Mouse (Mus musculus) adrenal gland, adult 8-10 months (tissue): ENCODE measurements at regions not wholly inside any gene's neighbourhood (a gene's known extent, or its start where the extent isn't known, plus 50 kb on each side); places are given as distances from the start of the nearest gene placed in this dataset.
A peak's percentile ranks its signal among the peaks of the same experiment; 100 is the strongest.
"Not testable (repeated sequence)": the region's sequence is repeated elsewhere in the genome, so short reads cannot be mapped to it uniquely, and the experiment has no call there.

Source experiments
- DNase-seq: peaks from one replicate; pipeline ENCODE4 v3.0.0; 2022

- no peak for DNase-seq
Observed at GRCm38 (mm10) chr12:114285082-114285481, 741.4 kb downstream of the Adam6a start.

DNA sequence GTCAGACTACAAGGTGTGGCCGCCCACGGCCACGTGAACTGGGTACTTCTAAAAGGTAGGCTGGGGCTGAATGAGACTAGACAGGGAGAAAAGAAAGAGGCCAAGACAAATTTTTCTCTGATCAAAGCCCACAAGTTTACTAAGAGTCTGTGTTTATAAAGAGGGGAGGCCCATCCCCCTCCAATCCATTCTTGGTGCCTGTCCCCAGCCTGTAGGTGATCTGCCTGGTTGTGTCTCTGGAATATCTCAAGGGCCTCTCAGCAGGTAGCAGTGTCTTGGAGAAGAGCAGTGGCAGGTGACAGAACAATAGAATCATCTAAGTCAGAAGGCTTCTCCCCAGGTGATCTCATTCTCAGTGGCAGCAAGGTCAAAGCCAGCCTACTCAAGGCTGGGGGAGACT, 743.3 kb downstream of the Adam6a start:
- DNase-seq = no peak

DNA sequence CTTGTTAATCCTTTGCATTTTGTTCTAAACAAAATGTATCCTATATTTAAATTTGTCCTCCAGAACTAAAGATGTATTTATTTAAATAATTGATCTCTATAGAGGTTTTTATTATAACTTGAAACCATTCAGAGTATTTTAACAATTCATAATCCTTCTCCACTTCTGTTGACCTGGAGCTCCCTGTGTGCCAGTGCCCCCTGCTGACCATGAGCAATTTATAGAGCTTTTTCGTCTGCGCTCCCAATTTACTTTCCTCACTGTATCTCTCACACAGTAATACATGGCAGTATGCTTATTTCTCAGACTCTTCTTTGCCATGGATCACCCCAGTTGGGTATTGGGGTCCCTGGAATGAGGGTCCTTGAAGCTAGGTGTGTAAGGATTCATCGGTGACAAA, 747.4 kb downstream of the Adam6a start:
- no peak for DNase-seq

DNA sequence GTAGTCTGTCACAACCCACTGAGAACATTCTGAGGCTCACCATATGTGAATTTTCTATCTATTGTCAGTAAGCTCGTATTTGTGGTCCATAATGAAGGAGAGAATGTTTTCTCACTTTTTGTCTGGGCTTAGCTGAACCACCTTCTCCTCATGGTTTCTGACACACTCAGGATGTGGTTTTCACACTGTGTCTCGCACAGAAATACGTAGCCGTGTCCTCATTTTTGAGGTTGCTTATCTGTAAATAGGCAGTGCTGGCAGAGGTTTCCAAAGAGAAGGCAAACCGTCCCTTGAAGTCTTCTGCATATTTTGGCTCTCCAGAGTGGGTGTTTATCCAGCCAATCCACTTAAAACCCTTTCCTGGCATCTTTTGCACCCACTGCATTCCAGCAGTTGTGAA, 756.1 kb downstream of the Adam6a start:
- no peak for DNase-seq

DNA sequence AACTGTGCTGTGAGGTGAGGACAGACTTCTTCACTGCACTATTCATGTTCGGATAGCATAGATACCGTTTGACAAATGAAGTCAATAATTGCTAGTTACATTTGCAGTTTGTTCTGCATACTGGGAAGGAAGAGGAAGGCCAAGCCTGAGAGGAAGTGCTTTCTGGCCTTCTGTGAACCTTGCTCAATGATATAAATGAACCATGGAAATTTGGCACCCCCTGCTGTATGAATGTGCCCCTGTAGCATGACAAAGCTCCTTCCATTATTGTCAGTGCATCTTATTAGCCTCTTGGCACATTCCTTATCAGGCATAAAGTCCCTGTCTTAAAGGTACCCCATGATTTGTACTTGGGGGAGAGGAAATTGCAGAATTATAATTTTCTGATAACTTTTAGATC, 758.0 kb downstream of the Adam6a start:
- DNase-seq = no peak

DNA sequence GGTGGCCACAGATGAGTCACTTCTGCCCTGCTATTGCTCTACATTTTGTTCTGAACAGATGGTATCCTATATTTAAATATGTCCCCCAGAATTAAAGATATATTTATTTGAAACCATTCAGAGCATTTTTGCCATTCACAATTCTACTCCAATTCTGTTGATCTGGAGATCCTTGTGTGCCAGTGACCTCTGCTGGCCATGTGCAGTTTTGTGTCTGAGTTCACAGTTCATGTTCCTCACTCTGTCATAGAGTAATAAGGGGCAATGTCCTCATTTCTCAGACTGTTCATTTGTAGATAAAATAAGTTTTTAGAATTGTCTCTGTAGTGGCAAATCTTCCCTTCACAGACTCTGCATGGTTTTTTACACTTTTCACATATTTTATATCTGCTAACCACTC, 788.8 kb downstream of the Adam6a start:
- DNase-seq = no peak

GRCm38 (mm10) chr12:114366276-114366675, 822.6 kb downstream of the Adam6a start:
- DNase-seq = no peak

GRCm38 (mm10) chr12:114378696-114379350, 835.1 kb downstream of the Adam6a start:
- DNase-seq = peak; percentile 31

DNA sequence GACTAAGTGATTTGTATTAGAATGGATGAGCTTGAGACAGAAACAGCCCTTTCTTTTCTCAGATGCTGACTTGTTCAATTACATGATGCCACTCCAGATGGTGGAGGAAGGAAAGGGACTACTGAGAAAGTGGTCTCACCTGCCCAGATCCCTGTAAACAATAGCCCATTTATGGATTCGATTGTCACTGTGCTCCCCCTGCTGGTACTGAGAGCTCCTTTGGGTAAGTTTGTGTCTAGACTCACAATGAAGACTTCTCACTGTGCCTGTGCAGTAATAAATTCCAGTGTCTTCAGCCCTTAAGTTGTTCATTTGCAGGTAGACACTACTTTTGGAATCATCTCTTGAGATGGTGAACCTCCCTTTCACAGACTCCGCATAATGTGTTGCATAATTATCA, 847.7 kb downstream of the Adam6a start:
- DNase-seq = no peak

GRCm38 (mm10) chr12:114406206-114406605, 862.5 kb downstream of the Adam6a start:
- no peak for DNase-seq

DNA sequence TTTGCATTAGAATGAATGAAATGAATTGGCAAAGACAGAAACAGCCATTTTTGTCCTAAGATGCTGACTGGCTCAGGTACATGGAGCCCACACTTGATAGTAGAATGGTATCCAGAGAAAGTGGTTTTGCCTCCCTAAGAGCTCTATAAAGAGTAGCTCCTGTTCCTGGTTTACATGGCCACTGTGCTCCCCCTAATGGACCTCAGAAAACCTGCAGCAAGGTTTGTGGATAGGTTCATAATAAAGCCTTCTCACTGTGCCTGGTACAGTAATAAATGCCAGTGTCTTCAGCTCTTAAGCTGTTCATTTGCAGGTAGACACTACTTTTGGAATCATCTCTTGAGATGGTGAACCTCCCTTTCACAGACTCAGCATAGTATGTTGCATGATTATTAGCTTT, 890.8 kb downstream of the Adam6a start:
- no peak for DNase-seq

GRCm38 (mm10) chr12:114462037-114462436, 918.3 kb downstream of the Adam6a start:
- no peak for DNase-seq

DNA sequence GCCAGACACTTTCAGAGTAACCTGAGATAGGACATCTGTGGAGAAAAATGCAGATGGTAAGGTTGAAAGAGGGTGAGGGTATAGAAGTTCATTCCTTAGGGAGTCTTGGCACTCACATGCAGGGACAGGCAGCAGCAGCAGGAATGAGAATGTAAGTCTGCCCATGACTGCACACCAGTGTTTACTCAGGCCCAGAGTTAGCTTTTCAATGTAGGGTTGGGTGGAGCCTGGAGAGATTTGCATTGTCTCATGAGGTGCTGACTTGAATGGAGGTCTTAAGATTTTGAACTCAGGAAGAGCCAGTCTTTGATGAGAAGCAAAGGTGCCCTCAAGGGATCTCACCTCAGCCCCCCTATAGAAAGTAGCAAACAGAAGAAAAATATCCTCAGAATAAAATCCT, 918.9 kb downstream of the Adam6a start:
- DNase-seq = no peak

DNA sequence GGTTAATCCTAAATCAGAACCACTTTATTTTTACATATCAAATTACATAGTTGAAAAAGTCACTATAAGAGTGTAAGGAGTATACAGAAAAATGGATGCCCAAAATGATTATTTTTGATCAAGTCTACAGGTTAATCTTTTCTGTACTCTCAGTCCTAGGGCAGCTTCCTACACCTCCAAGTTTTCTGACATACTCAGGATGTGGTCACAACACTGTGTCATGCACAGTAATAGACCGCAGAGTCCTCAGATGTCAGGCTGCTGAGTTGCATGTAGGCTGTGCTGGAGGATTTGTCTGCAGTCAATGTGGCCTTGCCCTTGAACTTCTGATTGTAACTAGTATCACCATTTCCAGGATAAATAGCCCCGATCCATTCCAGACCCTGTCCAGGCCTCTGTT, 925.1 kb downstream of the Adam6a start:
- no peak for DNase-seq

GRCm38 (mm10) chr12:114472678-114473077, 929.0 kb downstream of the Adam6a start:
- DNase-seq = not testable (repeated sequence)

- DNase-seq = no peak
Observed at GRCm38 (mm10) chr12:114478741-114479140, 935.0 kb downstream of the Adam6a start.

DNA sequence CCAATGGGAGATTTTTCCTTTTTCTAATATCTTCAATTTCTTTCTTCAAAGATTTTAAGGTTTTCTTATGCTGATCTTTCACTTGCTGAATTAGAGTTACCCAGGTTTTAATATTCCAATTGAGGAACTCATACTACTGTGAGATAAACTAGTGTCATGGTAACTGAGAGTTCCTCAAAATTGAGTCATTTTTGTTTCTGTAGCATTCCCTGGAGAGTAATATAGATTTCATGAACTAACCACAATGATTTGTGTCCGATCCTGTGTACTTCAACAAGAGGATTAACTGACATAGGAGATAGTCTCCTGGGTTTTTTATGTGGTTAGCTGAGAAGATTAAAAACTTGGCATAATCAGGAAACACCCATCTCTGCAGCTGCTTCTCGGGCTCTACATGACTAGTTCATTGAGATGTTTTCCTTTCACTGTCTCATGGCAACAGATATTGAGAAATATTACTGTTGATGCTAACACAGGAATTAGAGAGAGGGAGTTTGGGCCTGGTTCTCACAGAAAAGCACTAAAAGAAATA, 949.9 kb downstream of the Adam6a start:
- not testable (repeated sequence) for DNase-seq

DNA sequence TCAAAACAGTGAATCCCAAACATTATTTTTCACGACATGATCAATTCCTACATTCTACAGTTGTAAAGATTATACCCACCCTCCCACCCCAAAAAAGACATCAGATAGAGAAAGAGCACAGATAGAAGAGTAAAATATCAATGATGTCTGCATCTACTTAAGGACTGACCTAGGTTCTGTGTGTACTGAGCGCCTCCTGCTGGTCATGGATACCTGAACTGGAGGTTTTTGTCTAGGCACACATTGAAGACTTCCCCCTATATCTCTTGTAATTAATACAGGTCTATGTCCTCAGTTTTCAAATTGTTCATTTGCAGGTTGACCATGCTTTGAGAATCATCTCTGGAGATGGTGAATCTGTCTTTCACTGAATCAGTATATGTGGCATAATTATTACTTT, 952.0 kb downstream of the Adam6a start:
- no peak for DNase-seq

DNA sequence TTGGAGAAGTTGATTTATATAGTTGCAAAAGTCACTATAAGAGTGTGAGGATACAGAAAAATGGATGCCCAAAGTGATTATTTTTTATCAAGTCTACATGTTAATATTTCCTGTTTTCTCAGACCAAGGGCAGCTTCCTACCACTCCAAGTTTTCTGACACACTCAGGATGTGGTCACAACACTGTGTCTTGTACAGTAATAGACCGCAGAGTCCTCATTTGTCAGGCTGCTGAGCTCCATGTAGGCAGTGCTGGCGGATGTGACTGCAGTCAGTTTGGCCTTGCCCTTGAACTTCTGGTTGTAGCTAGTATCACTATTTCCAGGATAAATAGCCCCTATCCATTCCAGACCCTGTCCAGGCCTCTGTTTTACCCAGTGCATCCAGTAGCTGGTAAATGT, 969.4 kb downstream of the Adam6a start:
- DNase-seq = no peak

GRCm38 (mm10) chr12:114542094-114542493, 998.4 kb downstream of the Adam6a start:
- not testable (repeated sequence) for DNase-seq

DNA sequence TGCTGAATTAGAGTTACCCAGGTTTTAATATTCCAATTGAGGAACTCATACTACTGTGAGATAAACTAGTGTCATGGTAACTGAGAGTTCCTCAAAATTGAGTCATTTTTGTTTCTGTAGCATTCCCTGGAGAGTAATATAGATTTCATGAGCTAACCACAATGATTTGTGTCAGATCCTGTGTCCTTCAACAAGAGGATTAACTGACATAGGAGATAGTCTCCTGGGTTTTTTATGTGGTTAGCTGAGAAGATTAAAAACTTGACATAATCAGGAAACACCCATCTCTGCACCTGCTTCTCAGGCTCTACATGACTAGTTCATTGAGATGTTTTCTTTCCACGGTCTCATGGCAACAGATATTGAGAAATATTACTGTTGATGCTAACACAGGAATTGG, 1001.2 kb downstream of the Adam6a start:
- not testable (repeated sequence) for DNase-seq

DNA sequence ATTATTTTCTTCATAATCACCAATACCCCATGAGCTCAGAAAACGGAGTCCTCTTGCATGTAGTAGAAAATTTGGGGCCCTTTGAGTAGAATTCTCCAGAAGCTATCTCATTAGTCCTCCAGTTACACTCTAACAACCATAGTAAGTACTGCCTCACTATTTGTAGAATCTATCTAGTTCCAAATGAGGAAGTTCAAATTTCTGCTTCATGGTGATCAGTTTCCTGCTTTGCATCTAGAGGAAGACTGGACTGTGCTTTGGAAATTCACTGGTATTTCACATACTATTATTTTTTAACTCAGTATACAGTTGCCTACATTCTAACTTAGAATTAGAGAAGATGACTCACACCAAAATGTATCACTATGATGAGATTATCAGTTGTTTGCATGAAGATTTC, 1018.7 kb downstream of the Adam6a start:
- DNase-seq = no peak

- no peak for DNase-seq
Observed at GRCm38 (mm10) chr12:114562978-114563377, 1019.3 kb downstream of the Adam6a start.

- no peak for DNase-seq
Observed at GRCm38 (mm10) chr12:114563683-114564082, 1020.0 kb downstream of the Adam6a start.

GRCm38 (mm10) chr12:114564329-114564728, 1020.6 kb downstream of the Adam6a start:
- no peak for DNase-seq
